Mouse (Mus musculus): ENCODE measurements around the gene Tppp. TPM values are rescaled to one million over a fixed set of nuclear protein-coding genes. Genes with fewer than 3 reads are reported as not detected.
"Not testable (repeated sequence)": the region's sequence is repeated elsewhere in the genome, so short reads cannot be mapped to it uniquely, and the experiment has no call there.

Tppp gene
- polyA plus RNA-seq, 1 experiment from 2014 or later = 6.4 TPM

- not testable (repeated sequence) for H3K4me3 ChIP-seq (replicated peaks); H3K27me3 ChIP-seq; H3K4me1 ChIP-seq (replicated peaks); ATAC-seq; H3K9ac ChIP-seq (replicated peaks); H3K4me2 ChIP-seq (replicated peaks); H3K36me3 ChIP-seq; H3K27ac ChIP-seq; H3K9me3 ChIP-seq
- WGBS = 74% methylated on average over 1 of the region's 1 CpGs
Measured at GRCm38 (mm10) chr13:74071244-74071643, 62.0 kb downstream of the Tppp start.

DNA sequence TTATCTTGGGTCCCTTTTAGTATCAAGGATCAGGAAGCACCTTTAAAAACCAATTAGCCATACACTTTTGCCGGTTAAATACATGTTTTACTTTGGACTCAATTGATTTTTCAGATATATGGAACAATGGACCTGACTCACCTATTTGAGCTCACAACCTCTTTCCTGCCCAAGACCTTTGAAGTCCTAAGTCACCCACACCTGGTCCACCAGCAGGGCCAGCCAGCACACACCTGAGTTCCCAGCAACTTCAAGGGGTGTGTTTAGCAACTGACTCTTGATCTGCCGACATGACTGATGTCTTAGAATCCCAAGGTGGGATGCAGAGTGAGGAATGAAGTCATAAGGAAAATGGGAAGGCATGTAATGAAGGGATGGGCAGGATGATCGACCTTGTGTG lies 62.5 kb downstream of the Tppp start:
- Histone ChIP-seq H3K4me1 (replicated peaks) (no peaks in the 10 kb centered on the region), H3K27ac (no peak overlapping the region), H3K4me2 (replicated peaks) (no peak overlapping the region), H3K9ac (replicated peaks) (no peak overlapping the region), H3K9me3 (no peaks in the 10 kb centered on the region), H3K36me3 (no peaks in the 10 kb centered on the region), H3K27me3 (no peaks in the 10 kb centered on the region), H3K4me3 (replicated peaks) (no peak overlapping the region)
- ATAC-seq = no peak
- 75% methylated on average over 3 of the region's 3 CpGs for WGBS

- Histone ChIP-seq H3K36me3 (no peaks in the 10 kb centered on the region), H3K27me3 (no peaks in the 10 kb centered on the region), H3K4me3 (replicated peaks) (no peak overlapping the region), H3K9ac (replicated peaks) (no peak overlapping the region), H3K9me3 (no peaks in the 10 kb centered on the region), H3K4me1 (replicated peaks) (no peaks in the 10 kb centered on the region), H3K27ac (no peak overlapping the region), H3K4me2 (replicated peaks) (no peak overlapping the region)
- no peak for ATAC-seq
- 88% methylated on average over 7 of the region's 7 CpGs for WGBS
Measured at GRCm38 (mm10) chr13:74073369-74073768, 64.2 kb downstream of the Tppp start.

Other genes starting within 250 kb of the Tppp start
- 7.2 and 7.6 TPM in 2 replicates for gene Nkd2, start 161.8 kb upstream of the Tppp start, polyA plus RNA-seq (2015; fragmentation: Nextera tagmentation; extraction: Ambion mirVana)
- gene Trip13, start 71.6 kb upstream of the Tppp start, polyA plus RNA-seq (2015; fragmentation: Nextera tagmentation; extraction: Ambion mirVana) = 17.4 and 19.7 TPM in 2 replicates
- 96.4 and 101 TPM in 2 replicates for gene Brd9, start 71.6 kb upstream of the Tppp start, polyA plus RNA-seq (2015; fragmentation: Nextera tagmentation; extraction: Ambion mirVana)
- not detected in 2 replicates for gene Zdhhc11, start 45.6 kb upstream of the Tppp start, polyA plus RNA-seq (2015; fragmentation: Nextera tagmentation; extraction: Ambion mirVana)
- 13.0 and 14.1 TPM in 2 replicates for gene Cep72, start 52.9 kb downstream of the Tppp start, polyA plus RNA-seq (2015; fragmentation: Nextera tagmentation; extraction: Ambion mirVana)
- gene Slc9a3, start 112.0 kb downstream of the Tppp start, polyA plus RNA-seq (2015; fragmentation: Nextera tagmentation; extraction: Ambion mirVana) = 0.03 TPM in 1 of 2 replicates, not detected in the other
- gene Exoc3, start 199.3 kb downstream of the Tppp start, polyA plus RNA-seq (2015; fragmentation: Nextera tagmentation; extraction: Ambion mirVana) = 104 and 105 TPM in 2 replicates

Measured in midbrain, embryonic 13.5 days (tissue).